Mouse (Mus musculus) monocyte, adult 5-6 weeks (primary cell): ENCODE measurements around the gene Syf2. TPM values are rescaled to one million over a fixed set of nuclear protein-coding genes. Genes with fewer than 3 reads are reported as not detected.
A peak's percentile ranks its signal among the peaks of the same experiment; 100 is the strongest.

Source experiments
- ATAC-seq: fragments of 153-309, 156-312 bp; replicated peaks from 2 replicates; pipeline ENCODE4 v1.8.0; 2017; ENCODE audit warnings: mild to moderate bottlenecking; ENCODE audit not compliant: low TSS enrichment, insufficient number of reproducible peaks, severe bottlenecking, poor library complexity, low FRiP score
- total RNA-seq: library from RNA; stranded (forward); fragments of 200-1000, 200-491, 200-594 nt; gene quantifications from 3 replicates; pipeline ENCODE4 v1.2.3, GENCODE M21; 2017

Gene Syf2
- total RNA-seq, 1 experiment from 2014 or later: 822 TPM

DNA sequence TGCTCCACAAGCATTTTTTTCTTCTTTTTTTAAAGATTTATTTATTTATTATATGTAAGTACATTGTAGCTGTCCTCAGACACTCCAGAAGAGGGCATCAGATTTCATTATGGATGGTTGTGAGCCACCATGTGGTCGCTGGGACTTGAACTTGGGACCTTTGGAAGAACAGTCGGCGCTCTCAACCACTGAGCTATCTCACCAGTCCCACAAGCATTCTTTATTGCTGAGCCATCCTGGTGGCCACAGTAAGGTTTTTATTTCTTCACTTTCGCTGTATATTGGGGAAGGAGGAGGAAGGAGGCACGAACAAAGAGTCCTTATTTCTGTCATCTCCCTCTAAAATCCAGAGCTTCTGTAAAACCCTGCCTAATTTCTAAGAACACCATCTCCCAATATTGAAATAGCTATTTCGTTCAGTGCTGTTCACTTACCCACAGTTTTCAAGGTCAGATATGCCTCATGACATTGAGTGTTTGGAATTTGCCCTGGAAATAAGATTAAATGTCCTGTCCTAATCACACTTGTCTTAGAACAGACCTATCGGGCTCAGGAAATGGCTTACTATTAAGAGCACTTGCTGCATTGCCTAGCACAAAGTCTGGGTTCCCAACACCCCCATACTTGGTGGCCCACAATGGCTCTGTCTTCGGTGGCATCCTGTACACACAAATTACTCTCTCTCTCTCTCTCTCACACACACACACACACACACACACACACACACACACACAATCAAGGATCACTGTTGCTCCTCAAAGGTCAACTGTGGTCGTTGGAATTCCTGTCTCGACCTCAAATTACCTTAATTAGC lies 8.4 kb upstream of the Syf2 start:
- ATAC-seq: no peak

DNA sequence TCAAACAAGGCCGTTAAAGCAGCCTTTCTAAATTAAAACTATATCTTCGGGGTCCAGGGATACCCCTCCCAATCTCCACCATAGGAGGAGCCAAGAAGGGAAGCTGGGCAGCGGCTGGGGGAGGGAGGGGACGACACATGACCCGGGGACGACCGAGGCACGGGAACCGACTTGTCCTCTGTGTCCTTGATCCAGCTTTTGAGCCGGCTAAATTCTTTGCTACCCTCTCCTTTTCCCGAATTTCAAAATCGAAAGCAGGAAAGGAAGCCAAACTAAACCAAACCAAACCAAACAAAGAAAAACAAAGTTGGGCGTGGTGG lies 7.8 kb upstream of the Syf2 start:
- ATAC-seq: no peak

DNA sequence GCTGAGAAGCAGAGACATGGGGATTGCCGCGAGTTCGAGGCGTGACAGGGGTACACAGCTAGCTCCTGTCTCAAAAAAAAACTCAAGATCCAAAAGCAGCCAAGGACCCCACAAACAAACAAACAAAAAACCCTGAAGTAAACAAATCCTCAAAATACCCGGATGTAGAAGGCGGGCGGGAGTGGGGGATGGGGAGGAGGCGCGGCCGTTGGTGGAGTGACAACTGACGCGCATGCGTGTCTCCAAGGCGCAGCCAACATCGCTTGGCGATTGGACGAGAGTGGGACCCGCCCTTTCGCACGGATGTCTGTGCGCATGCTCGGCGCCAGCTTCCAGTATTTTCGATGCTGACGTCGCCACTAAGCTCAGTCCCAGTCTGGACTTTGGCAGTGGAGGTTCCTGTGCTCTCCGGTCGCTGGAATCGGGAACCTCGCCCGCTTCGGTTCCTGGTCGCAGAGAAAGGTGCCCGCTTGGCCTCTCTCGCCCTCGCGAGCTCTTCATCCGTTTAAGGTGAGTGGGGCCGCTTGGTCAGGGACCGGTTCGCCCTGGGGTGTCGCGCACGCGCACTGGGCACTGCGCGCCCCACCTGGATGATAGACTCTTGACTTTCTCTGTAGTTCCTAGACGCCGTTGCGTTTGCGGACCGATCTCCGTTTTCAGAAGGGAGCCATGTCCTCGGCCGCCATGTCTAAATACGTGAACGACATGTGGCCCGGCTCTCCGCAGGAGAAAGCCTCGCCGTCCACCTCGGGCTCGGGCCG lies 7.3 kb upstream of the Syf2 start, which contains the start of gene Rsrp1:
Rsrp1 (plus strand) TSS at position 335 of the 761 bp plus-strand sequence.
- peak; percentile 79 for ATAC-seq

DNA sequence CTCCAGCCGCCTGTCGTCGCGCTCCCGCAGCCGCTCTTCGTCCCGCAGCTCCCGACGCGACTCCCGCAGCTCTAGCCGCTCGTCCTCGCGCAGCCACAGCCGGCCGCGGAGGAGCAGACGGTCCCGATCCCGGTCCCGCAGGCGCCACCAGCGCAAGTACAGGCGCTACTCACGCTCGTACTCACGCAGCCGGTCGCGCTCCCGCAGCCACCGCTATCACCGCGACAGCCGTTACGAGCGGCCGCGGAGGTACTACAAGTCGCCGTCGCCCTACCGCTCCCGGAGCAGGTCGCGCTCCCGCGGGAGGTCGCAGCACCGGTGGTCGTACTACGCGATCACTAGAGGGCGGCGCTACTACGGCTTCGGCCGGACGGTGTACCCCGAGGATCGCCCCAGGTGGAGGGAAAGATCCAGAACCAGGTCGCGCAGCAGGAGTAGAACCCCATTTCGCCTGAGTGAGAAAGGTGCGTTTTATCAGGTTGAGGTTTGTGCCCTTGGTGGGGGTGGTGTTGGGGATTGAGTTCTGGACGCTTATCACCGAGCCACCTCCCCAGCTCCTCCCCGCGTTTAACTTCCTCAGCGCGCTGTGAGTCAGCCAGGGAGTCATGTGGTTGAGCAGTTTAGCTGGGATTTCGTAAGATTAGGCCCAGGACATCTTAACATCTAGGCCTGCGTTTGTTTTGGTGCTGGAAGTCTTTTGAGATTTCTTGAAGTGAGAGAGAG lies 6.5 kb upstream of the Syf2 start:
- peak; percentile 64 for ATAC-seq

DNA sequence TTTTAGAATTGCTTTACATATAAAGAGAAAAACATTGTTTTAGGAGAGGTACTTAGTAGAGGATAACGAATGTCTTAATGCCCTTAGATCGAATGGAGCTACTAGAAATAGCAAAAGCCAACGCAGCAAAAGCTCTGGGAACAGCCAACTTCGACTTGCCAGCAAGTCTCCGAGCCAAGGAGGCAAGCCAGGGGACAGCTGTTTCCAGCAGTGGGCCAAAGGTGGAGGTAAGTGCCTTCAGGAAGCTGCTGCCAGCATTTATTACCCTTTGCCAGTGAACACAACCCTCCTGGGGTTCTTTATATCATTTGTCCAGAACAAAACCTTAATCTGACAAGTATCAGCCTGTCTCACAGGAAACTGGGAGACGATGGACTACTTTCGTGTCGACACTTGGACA lies 5.5 kb upstream of the Syf2 start:
- no peak for ATAC-seq

DNA sequence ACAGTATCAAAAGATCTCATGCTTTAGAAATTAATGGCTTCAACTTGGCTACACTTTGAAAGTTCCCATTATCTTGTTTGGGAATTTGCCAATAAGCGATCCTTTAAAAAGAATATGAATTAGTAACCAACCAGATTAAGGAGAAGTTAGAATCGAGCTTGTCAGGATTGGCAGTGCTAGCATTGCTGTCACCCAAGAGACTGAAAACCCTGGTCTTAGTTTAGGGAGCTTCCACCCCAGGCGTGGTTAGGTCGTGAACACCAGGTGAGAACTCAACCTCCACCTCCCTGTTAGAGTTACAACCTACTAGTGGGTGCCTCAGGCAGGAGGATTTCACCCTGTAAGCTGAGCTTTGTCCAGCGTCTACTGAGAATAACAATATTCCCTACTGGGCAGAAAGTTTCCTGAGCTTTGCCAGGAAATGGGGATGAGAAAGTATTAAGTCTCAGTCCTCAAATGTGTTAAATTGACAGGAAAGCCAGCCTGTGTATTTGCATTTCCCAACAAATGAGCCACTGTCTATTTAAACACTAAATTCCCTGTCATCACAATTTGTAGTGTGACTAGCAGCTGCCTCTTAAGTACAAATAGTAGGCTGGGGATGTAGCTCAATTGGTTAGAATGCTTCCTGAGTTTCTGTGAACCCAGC lies 2.8 kb upstream of the Syf2 start:
- no peak for ATAC-seq

DNA sequence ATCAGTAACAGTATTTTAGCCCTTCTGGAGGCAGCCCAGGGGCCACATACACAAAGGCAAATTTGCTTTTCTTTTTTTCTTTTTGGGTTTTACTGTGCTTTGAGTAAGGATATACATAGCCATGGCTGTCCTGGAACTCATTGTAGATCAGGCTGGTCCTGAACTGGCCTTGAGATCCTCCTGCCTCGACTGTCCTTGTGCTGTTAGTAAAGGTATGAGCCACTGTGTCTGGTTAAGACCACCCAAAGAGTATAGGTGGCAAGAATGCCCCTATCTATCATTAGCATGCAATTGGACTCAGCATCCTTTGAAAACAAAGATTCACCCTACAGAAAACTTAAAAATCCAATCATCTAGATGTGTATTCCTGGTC lies 2.2 kb upstream of the Syf2 start:
- no peak for ATAC-seq

DNA sequence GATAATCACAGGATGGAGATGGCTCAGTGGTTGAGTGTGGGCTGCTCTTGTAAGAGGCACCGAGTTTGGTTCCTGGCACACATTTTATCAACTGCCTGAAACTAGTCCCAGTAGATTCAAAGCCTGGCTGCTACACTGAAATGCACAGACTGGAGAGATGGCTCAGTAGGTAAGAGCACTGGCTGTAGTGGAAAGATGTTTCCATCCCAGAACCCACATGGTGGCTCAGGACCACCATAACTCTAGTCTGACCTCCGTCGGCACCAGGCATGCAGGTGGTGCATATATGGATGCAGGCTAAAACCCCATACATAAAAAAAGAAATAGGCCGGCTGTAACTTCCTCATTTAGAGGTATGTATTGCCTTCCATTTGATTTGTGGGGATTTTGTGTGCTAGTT lies 1.2 kb upstream of the Syf2 start:
- no peak for ATAC-seq

DNA sequence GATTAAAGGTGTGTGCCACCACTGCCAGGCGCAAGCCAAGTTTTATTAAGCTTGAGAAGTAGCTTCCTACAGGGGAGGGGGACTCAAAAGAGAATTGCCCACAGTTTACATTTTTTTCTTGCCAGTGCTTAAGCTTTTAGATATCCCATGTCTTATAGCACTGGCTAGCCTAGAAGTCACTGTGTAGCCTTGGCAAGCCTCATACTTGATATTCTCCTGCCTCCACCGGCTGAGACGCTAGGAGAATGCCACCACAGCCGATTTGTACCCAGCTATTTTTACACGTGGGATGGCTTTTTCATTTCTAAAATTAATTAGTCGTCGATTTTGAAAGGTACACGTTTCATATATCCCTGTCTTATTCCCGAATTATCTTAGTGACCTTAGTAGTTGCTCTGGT lies 508 bp upstream of the Syf2 start:
- ATAC-seq: no peak

DNA sequence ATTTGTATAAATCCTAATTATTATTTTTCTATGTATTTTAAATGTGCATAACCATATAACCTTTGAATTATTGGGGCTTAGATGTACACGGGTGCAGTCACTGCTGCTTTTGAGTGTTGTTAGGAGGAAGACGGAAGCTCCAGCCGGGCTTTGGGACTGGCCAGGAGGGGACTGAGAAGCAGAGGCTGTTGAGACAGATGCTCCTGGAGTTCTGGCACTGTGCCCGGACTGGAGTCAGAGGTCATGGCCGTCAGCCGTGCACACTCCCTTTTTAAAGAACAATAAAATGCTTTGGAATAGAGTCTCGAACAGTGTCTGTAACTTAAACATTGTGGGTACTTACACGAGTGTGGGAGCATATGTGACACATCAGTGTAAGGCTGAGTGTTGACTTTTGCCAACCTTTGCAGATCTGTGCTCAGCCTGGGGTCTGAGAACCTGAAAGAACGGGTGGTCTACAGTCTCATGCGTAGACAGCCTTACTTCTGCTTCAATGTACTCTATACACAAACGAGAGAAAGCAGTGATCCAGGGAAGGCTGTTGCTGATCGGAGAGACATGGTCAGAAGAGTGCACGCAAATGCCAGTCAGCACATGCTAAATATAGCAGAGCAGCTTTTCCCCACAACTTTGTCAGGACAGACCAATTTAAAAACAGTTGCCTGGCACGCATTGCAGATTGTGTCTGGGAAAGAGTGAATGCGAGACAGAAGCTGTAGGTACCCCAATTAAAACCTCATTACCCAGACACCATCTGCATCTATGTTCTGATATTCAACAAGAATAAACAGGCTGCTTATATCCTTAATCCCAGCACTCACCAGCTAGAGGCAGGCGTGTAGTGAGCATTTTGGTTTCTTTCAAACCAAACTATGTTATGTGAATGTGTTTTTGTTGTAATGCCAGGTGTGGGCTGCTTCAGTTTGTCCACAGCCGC lies 6.8 kb downstream of the Syf2 start:
- no peak for ATAC-seq

DNA sequence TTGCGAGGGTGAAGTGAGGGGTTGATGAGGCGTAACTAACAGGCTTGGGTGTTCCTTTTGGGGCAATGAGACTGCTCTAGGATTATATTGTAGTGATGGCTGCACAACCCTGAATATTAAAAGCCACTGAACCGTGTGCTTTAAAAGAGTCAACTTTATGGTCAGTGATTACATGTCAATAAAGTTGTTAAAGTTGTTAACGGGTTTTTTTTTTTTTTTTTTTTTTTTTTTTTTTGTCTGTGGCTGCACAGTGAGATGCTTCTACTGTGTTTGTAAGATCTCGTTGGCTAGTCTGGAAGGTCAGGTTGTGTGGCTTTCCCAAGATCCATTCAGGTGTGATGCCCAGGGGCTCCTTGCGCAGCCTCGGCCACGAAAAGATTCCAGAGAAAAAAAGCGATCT lies 9.2 kb downstream of the Syf2 start:
- no peak for ATAC-seq

DNA sequence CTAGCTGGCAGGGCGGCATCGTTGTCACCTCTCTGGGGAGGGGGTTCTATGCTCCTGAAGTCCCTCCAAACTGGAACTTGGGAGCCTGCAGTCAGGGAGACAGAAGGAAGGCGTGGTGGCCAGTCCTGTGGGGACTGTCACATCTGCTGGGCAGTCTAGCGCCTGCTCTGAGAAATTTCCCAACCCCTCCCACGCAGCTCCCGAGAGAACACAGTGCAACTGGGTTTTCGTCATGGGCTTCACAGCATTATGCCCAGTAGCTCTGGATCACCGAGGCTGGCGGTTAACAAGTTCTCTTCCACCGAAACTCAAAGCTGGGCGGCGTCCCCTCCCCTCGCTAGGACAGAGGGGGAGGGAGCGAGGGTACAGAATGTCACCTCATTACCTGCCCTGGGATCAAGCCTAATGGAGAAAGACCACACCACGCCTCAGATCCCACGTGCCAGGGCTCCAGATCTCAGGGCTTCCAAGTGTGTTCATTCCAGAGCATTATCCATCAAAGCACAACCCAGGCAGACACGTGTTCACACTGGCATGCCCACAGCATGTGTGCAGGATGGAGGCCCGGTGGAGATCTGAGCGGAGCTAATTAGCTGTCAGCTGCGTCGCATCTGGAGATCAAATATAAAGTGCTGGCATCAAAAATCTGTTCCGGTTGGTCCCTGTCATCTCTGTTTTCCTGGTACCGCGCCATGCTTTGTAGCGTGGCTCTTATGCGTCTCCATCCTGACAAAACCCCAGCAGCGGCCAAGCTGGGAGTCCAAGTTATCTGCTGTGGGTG lies 13.2 kb downstream of the Syf2 start:
- ATAC-seq: no peak

DNA sequence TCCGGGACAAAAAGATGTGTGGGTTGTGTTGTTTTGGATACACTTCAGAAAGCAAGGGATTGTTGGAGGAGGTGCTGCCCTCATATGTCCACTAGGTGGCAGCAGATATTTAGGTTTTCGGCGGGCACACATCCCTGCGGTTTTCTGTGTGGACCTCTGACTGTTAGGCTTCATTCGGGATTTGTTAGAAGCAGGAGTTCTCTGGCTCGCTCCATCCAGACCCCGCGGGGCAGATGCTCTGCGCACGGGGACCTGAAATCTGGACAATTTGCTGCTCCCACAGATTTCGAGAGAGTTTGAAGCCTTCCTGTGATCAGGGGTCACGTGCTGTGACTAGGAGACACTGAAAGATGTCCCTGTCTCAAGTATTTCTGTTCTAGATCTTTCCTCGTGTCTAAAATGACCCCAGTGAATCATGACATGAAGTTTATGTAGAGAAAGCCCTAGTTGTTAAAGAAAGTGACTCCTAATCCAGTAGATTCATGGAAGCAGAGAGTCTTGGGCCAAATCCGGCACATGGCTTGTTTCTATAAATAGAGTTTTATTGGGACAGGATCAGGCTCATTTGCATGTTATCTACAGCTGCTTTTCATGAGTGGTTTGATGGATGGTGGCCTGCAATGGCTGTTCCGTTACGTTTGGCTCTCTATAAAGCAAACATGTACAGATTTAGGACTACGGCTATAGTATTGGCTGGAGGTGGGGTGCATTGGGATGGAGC lies 15.5 kb downstream of the Syf2 start:
- ATAC-seq: peak; percentile 70; the same call in 1 of the 2 replicates

DNA sequence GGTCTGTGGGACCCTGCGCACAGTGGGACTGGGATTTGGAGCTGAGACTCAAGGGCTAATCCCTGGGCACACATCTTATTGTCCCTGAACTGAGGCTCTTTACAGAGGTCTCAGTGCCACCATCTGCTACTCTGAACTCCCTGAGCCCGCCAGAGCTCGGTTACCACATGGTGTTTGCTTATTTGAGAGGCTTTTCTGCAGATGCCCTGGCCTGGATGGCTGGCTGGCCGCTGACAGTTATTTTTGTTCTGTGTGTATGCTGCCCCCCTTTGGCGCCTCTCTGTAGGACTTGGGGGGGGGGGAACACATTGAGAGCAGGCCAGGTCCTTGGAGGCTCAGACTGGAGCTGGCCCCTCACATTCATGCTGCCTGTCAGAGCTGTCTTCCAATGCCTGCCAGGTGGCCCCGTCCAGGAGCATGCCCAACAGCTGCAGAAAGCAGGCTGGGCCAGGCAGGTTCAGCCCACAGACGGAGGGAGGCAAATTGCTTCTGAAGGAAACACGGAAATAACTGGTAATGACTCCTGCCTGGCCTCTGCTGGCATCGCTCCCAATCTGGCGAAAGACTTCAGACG lies 19.9 kb downstream of the Syf2 start:
- ATAC-seq: 0 out of 2 replicates have a peak, but pooled peaks have one; percentile 24

DNA sequence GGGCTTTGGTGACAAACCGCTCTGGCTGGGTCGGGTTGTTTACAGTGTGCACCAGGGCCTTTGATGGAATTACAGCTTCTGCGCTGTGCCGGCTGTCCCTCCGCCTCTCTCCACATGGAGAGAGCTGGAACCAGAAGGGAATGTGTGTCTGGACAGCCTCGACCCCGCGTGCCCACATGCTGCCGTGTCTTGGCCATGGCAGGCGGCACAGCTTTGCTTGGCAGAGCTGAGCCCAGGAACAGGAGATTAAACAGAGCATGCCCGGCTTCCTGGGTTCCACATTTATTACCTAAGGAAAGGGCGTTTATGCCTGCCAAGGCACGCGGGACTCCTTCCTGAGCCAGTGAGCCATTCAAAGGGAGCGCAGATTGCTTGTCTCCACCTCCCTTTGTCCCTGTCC lies 23.8 kb downstream of the Syf2 start:
- ATAC-seq: no peak

DNA sequence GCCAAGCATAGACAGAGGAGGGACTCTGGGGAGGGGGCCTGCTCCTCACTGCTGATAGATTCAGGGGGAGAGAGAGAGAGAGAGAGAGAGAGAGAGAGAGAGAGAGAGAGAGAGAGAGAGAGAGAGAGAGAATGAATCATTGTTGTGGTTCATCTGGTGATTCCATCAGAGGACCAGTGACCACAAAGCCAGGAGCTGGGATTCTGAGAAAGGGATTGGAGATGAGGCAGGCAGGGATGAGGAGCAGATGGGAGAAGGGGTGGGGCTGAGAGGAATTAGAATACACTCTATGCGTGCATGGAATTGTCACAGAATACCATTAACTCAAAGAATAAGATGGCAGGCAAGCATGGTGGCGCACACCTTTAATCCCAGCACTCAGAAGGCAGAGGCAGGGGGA lies 24.5 kb downstream of the Syf2 start:
- no peak for ATAC-seq

DNA sequence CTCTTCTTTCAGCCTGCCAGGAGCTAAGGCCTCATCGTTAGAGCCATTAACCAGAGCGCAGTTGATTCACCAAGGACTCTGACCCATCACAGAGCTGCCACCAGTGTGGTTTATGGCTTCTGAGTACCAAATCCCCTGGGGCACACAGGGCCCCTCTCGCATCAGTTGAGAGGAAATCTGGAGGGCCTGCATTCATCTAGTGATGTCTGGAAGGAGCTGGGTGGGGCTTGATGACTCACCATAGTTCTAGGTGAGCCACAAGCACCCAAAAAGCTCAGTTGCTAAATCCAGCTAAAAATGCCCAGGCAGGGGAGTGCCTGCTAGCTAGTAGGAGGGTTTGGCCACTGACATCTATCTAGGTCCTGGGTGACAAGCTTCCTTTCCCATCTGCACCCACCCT lies 25.1 kb downstream of the Syf2 start:
- ATAC-seq: no peak
